Mouse (Mus musculus) frontal cortex, adult 2 months (tissue): Measurements from ENCODE around the gene Olfr1415. TPM values are rescaled to one million over a fixed set of nuclear protein-coding genes. Genes with fewer than 3 reads are reported as not detected.
"Not testable (repeated sequence)": the region's sequence is repeated elsewhere in the genome, so short reads cannot be mapped to it uniquely, and the experiment has no call there.

ENCODE experiments used
- DNase-seq, 2 experiments: peaks; one replicate each; pipeline ENCODE4 v3.0.0; 2022; ENCODE audit warnings: low spot score in 1 of 2; ENCODE audit errors: extremely low spot score in 1 of 2
- polyA plus RNA-seq: library from polyadenylated mRNA; depleted of rRNA; stranded (reverse); fragments of >200 nt; gene quantifications from 2 replicates; pipeline ENCODE4 v1.2.3, GENCODE M21; 2012; rRNA removed

Gene Olfr1415
- polyA plus RNA-seq = not detected in 2 replicates

GRCm38 (mm10) chr1:92496001-92496400 lies at the start of gene Olfr1415:
Olfr1415 (minus strand) TSS chr1:92496101.
- no peak for DNase-seq

DNA sequence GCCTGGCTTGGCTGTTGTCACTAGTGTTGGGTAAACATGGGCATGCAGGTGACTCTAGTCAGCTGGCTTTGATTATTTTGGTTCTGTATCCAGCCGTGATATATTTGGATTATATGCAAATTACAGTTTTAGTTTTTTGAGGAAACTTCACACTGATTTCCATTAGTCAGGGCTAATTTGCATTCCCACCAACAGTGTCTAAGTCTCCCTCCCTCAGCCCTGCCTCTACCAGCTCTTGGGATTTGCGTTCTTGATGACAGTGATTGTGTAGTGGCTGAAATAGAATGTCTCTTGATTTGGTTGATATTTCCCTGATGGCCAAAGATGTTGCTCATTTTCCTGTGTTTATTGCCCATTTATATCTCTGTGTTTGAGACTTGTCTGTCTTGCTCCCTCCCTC lies 43.2 kb upstream of the Olfr1415 start:
- DNase-seq = peak in 1 of 2 experiments; percentile 23

GRCm38 (mm10) chr1:92536972-92537371 lies 41.1 kb upstream of the Olfr1415 start:
- DNase-seq = no peak

GRCm38 (mm10) chr1:92523764-92524163 lies 27.9 kb upstream of the Olfr1415 start:
- no peak for DNase-seq

- peak in 1 of 2 experiments; percentile 71 for DNase-seq
These were observed 25.5 kb upstream of the Olfr1415 start for GRCm38 (mm10) chr1:92521376-92521775.

DNA sequence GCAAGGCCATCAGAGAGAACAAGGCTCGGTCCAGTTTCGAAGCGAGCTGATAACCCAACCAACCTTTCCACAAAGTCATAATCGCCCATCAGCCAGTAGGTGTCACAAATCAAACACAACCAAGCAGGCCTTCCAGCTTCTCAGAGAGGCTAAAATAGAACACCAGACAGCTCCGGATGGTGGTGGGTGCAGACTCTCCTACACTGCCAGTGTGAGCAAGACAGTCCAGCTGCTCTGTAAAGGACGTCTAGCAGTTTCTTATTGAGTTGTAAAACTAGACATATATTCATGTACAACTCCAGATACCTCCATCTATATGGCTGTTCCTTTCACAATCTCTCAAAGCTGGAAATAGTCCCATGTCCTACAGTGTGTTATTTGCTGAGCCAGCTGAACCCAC lies 23.1 kb upstream of the Olfr1415 start:
- peak; percentile 65 to 78 for DNase-seq

DNA sequence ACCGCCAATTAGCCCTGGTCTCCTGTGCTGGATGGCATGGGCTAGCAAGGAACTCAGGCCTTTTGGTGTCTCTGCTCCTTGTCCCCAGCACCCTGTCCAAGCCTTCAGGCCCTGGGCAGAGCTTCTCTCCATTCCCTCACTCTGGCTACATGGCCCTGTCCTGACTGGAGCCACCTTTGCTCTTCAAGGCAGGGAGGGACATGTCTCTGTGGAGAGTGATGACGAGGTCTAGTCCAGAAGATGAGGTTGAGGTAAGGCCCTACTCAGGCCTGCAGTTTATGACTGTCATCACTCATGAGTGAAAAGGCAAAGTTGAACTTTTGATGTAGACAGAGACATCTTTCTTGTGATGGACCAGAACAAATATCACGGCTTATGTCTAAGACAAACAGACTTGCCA lies 22.7 kb upstream of the Olfr1415 start, which contains the start of gene Olfr1414:
Gene Olfr1414 (minus strand): TSS at position 101 of the 400 bp plus-strand sequence.
- no peak for DNase-seq

DNA sequence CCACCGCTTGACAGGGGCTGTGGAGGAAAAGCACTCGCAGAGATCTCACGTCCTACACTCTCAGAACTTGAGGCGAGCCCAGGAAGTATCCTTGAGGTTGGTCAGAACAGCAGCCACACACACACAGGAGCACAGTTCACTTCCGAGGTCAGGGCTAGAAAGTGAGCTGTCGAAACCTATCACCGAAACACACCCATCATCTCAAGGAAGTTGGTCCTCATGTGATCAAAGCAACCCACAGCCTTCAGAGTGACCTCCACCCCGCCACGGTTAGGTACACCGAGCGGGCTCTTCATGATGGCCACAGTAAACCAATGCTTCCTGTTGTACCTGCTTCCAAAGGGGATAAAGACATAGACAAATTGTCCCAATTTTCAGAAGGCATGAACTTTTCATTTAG lies 19.5 kb upstream of the Olfr1415 start:
- DNase-seq = no peak

- DNase-seq = not testable (repeated sequence)
These were observed 15.7 kb upstream of the Olfr1415 start for GRCm38 (mm10) chr1:92511646-92512045.

DNA sequence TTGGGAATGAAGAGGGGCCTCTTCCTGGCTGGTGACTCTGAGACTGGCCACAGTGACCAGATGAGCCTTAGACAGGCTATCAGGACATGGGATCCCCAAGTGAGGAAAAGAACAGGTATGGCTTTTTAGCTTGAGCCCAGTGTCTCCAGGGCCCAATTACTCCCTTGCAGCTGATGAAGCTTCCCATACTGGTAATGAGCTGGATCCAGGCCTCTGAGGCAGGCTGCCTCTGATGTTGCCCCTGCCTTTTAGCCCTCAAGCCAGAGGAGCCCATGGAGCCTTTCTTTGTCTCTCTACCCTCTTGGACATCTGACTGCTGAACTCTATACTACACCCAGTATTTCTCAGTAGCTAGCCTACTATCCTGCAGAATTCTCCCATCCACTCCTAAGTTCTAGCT lies 10.9 kb downstream of the Olfr1415 start, which contains the start of gene Olfr1416:
Gene Olfr1416 (minus strand): TSS at position 101 of the 400 bp plus-strand sequence.
- DNase-seq = no peak

DNA sequence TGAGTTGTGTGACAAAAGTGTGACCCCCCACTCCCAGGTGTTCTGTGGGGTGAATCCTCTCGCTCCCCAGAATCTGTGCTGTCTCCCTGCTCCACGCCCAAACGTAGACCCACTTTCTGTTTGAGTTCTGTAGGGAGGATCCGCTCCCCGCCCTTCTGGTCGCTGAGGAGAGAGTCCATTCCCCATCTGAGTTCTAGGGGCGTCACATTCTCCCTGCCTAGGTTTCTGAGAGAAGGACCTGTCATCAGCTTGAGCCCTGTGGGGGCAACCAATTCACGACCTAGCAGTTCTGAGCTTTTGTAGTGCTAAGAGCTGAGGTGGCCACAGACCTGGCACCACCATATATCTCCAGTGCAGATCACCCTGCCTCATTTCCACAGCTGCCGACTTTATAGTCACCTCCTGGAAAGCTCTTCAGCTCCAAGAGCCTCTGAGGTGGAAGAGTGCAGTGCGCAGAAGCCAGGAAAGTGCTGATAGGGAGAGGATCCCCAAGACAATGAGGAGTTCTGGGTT lies 21.8 kb downstream of the Olfr1415 start:
- DNase-seq = no peak

- peak; percentile 72 to 96 for DNase-seq
These were observed 22.5 kb downstream of the Olfr1415 start, which contains the start of gene Ndufa10 for GRCm38 (mm10) chr1:92473165-92474041. Ndufa10 (minus strand) TSS chr1:92473860.

DNA sequence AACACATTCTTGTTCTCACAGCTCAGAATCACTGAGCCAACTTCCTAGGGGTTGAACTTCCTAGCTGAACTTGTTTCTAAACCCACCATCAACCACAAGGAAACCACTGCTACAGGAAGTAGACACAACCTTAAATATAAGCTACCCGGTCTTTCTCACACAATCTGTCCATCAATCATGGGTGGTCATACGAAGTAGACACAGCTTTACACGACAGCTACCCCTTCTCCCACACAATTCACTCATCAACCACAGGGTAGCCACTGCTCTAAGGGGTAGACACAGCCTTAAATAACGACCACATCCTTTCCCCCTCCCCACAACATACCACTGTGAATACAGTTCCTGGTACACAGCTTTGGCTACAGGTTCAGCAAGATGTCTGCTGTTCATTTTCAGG lies 27.0 kb downstream of the Olfr1415 start:
- no peak for DNase-seq

GRCm38 (mm10) chr1:92458416-92458815 lies 37.5 kb downstream of the Olfr1415 start:
- no peak for DNase-seq

GRCm38 (mm10) chr1:92457758-92458157 lies 38.1 kb downstream of the Olfr1415 start:
- no peak for DNase-seq

GRCm38 (mm10) chr1:92453751-92454445 lies 42.0 kb downstream of the Olfr1415 start:
- peak in 1 of 2 experiments; percentile 64 for DNase-seq

DNA sequence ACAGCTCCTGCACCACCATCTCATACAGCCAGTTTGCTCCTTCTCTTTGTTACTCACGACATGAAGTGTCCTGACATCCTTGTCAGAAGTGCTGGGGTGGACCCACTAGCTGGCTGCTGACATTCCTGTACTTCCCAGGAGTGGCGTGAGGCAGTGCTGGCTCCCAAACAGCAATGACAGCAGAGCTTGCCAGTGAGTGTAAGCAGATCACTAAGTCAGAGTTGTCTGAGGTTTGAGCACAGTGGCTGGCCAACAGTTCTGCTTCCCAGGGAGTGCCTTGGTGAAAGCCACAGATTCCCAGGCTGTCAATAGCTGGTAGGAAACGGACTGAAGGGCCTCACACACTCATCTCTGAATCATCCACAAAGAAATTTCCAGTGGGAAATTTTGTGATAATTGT lies 47.6 kb downstream of the Olfr1415 start:
- DNase-seq = no peak

GRCm38 (mm10) chr1:92441453-92442063 lies 54.3 kb downstream of the Olfr1415 start:
- no peak for DNase-seq

GRCm38 (mm10) chr1:92440066-92440750 lies 55.7 kb downstream of the Olfr1415 start:
- no peak for DNase-seq
